Mouse (Mus musculus): Measurements from ENCODE around the gene Syndig1l. TPM values are rescaled to one million over a fixed set of nuclear protein-coding genes. Genes with fewer than 3 reads are reported as not detected.

The Syndig1l gene
- polyA plus RNA-seq, 1 experiment, result 2.4 TPM

GRCm38 (mm10) chr12:84691347-84691746 is 7.3 kb downstream of the Syndig1l start:
- Histone ChIP-seq H3K4me1 (ENCODE audit: control insufficient read depth, insufficient read depth, low read length) (peaks cover 2% of the 10 kb centered on the region; the same call in 1 of the 2 replicates), H3K27ac (ENCODE audit: control insufficient read depth, insufficient read depth, low read depth, low read length, poor library complexity) (no peak overlapping the region; the same call in 1 of the 2 replicates), H3K4me3 (replicated peaks; ENCODE audit: control insufficient read depth, low read depth, low read length) (no peak overlapping the region)
- no peak for TF ChIP-seq POLR2A (IDR thresholded peaks at IDR 0.05; ENCODE audit: borderline replicate concordance, control insufficient read depth, low read depth, low read length)
- no peak for TF ChIP-seq CTCF (IDR thresholded peaks at IDR 0.05; ENCODE audit: control insufficient read depth, insufficient read depth, low read length)

GRCm38 (mm10) chr12:84689051-84689450 is 9.6 kb downstream of the Syndig1l start:
- 86% methylated on average over 11 of the region's 11 CpGs for WGBS
- TF ChIP-seq POLR2A (IDR thresholded peaks at IDR 0.05; ENCODE audit: borderline replicate concordance, control insufficient read depth, low read depth, low read length), result no peak

GRCm38 (mm10) chr12:84687531-84687930 is 11.1 kb downstream of the Syndig1l start:
- WGBS, result 66% methylated on average over 4 of the region's 4 CpGs
- TF ChIP-seq CTCF (IDR thresholded peaks at IDR 0.05; ENCODE audit: control insufficient read depth, insufficient read depth, low read length) (no peak), POLR2A (IDR thresholded peaks at IDR 0.05; ENCODE audit: borderline replicate concordance, control insufficient read depth, low read depth, low read length) (no peak)
- no peak overlapping the region for H3K27ac ChIP-seq (ENCODE audit: control insufficient read depth, insufficient read depth, low read depth, low read length, poor library complexity)
- no peak overlapping the region for H3K4me3 ChIP-seq (replicated peaks; ENCODE audit: control insufficient read depth, low read depth, low read length)
- peaks cover 2% of the 10 kb centered on the region; the same call in 1 of the 2 replicates for H3K4me1 ChIP-seq (ENCODE audit: control insufficient read depth, insufficient read depth, low read length)

More at GRCm38 (mm10) chr12:84689051-84689450, 9.6 kb downstream of the Syndig1l start:
- Histone ChIP-seq H3K4me1 (ENCODE audit: control insufficient read depth, insufficient read depth, low read length) (peaks cover 2% of the 10 kb centered on the region; the same call in 1 of the 2 replicates), H3K27ac (ENCODE audit: control insufficient read depth, insufficient read depth, low read depth, low read length, poor library complexity) (no peak overlapping the region), H3K4me3 (replicated peaks; ENCODE audit: control insufficient read depth, low read depth, low read length) (no peak overlapping the region)

- Histone ChIP-seq H3K4me1 (ENCODE audit: control insufficient read depth, insufficient read depth, low read length) (peaks cover 2% of the 10 kb centered on the region; the same call in 1 of the 2 replicates), H3K27ac (ENCODE audit: control insufficient read depth, insufficient read depth, low read depth, low read length, poor library complexity) (no peak overlapping the region), H3K4me3 (replicated peaks; ENCODE audit: control insufficient read depth, low read depth, low read length) (no peak overlapping the region)
- 66% methylated on average over 4 of the region's 4 CpGs for WGBS
- TF ChIP-seq CTCF (IDR thresholded peaks at IDR 0.05; ENCODE audit: control insufficient read depth, insufficient read depth, low read length) (no peak), POLR2A (IDR thresholded peaks at IDR 0.05; ENCODE audit: borderline replicate concordance, control insufficient read depth, low read depth, low read length) (no peak)
Observed at GRCm38 (mm10) chr12:84686176-84686575, 12.5 kb downstream of the Syndig1l start.

- Histone ChIP-seq H3K4me1 (ENCODE audit: control insufficient read depth, insufficient read depth, low read length) (no peaks in the 10 kb centered on the region; the same call in 1 of the 2 replicates), H3K27ac (ENCODE audit: control insufficient read depth, insufficient read depth, low read depth, low read length, poor library complexity) (no peak overlapping the region), H3K4me3 (replicated peaks; ENCODE audit: control insufficient read depth, low read depth, low read length) (no peak overlapping the region)
- TF ChIP-seq POLR2A (IDR thresholded peaks at IDR 0.05; ENCODE audit: borderline replicate concordance, control insufficient read depth, low read depth, low read length) (no peak), CTCF (IDR thresholded peaks at IDR 0.05; ENCODE audit: control insufficient read depth, insufficient read depth, low read length) (no peak)
- WGBS, result 66% methylated on average over 7 of the region's 7 CpGs
Observed at GRCm38 (mm10) chr12:84684569-84684968, 14.1 kb downstream of the Syndig1l start.

GRCm38 (mm10) chr12:84676011-84676410 is 22.6 kb downstream of the Syndig1l start:
- H3K4me1 ChIP-seq (ENCODE audit: control insufficient read depth, insufficient read depth, low read length), result peaks cover 4% of the 10 kb centered on the region; the same call in 1 of the 2 replicates
- 68% methylated on average over 3 of the region's 3 CpGs for WGBS

GRCm38 (mm10) chr12:84674666-84675526 is 23.7 kb downstream of the Syndig1l start:
- Histone ChIP-seq H3K4me3 (replicated peaks; ENCODE audit: control insufficient read depth, low read depth, low read length) (peak overlapping the region; percentile 51), H3K4me1 (ENCODE audit: control insufficient read depth, insufficient read depth, low read length) (peaks cover 4% of the 10 kb centered on the region; the same call in 1 of the 2 replicates), H3K27ac (ENCODE audit: control insufficient read depth, insufficient read depth, low read depth, low read length, poor library complexity) (peak overlapping the region; percentile 95)
- TF ChIP-seq POLR2A (IDR thresholded peaks at IDR 0.05; ENCODE audit: borderline replicate concordance, control insufficient read depth, low read depth, low read length), result peak; percentile 36; the same call in 1 of the 2 replicates
- TF ChIP-seq CTCF (IDR thresholded peaks at IDR 0.05; ENCODE audit: control insufficient read depth, insufficient read depth, low read length), result no peak; the same call in 1 of the 2 replicates
- WGBS, result 19% methylated on average over 14 of the region's 14 CpGs

More at GRCm38 (mm10) chr12:84676011-84676410, 22.6 kb downstream of the Syndig1l start:
- Histone ChIP-seq H3K4me3 (replicated peaks; ENCODE audit: control insufficient read depth, low read depth, low read length) (no peak overlapping the region), H3K27ac (ENCODE audit: control insufficient read depth, insufficient read depth, low read depth, low read length, poor library complexity) (peak overlapping the region; percentile 95; the same call in 1 of the 2 replicates)
- TF ChIP-seq POLR2A (IDR thresholded peaks at IDR 0.05; ENCODE audit: borderline replicate concordance, control insufficient read depth, low read depth, low read length) (no peak), CTCF (IDR thresholded peaks at IDR 0.05; ENCODE audit: control insufficient read depth, insufficient read depth, low read length) (no peak)

GRCm38 (mm10) chr12:84671646-84672045 is 27.0 kb downstream of the Syndig1l start:
- no peak for TF ChIP-seq POLR2A (IDR thresholded peaks at IDR 0.05; ENCODE audit: borderline replicate concordance, control insufficient read depth, low read depth, low read length)
- TF ChIP-seq CTCF (IDR thresholded peaks at IDR 0.05; ENCODE audit: control insufficient read depth, insufficient read depth, low read length), result no peak
- no peak overlapping the region for H3K27ac ChIP-seq (ENCODE audit: control insufficient read depth, insufficient read depth, low read depth, low read length, poor library complexity)
- no peak overlapping the region for H3K4me3 ChIP-seq (replicated peaks; ENCODE audit: control insufficient read depth, low read depth, low read length)
- peaks cover 4% of the 10 kb centered on the region; the same call in 1 of the 2 replicates for H3K4me1 ChIP-seq (ENCODE audit: control insufficient read depth, insufficient read depth, low read length)
- 58% methylated on average over 10 of the region's 10 CpGs for WGBS
